Mouse (Mus musculus): ENCODE results near the gene Fam83c. TPM values are rescaled to one million over a fixed set of nuclear protein-coding genes. Genes with fewer than 3 reads are reported as not detected.
A peak's percentile ranks its signal among the peaks of the same experiment; 100 is the strongest.

Fam83c gene
- polyA plus RNA-seq, 1 experiment from 2014 or later: 0.05 TPM

GRCm38 (mm10) chr2:155812637-155813036, 22.0 kb downstream of the Fam83c start:
- no peaks in the 10 kb centered on the region for H3K4me1 ChIP-seq (replicated peaks)
- no peak for ATAC-seq (replicated peaks; ENCODE audit: insufficient number of reproducible peaks, insufficient read depth, low FRiP score, low read depth)
- no peaks in the 10 kb centered on the region for H3K36me3 ChIP-seq
- no peaks in the 10 kb centered on the region for H3K27me3 ChIP-seq
- H3K27ac ChIP-seq: no peak overlapping the region
- H3K4me2 ChIP-seq: no peak overlapping the region
- no peaks in the 10 kb centered on the region for H3K9me3 ChIP-seq (replicated peaks)
- 69% methylated on average over 4 of the region's 4 CpGs for WGBS
- H3K4me3 ChIP-seq: no peak overlapping the region
- H3K9ac ChIP-seq: no peak overlapping the region

DNA sequence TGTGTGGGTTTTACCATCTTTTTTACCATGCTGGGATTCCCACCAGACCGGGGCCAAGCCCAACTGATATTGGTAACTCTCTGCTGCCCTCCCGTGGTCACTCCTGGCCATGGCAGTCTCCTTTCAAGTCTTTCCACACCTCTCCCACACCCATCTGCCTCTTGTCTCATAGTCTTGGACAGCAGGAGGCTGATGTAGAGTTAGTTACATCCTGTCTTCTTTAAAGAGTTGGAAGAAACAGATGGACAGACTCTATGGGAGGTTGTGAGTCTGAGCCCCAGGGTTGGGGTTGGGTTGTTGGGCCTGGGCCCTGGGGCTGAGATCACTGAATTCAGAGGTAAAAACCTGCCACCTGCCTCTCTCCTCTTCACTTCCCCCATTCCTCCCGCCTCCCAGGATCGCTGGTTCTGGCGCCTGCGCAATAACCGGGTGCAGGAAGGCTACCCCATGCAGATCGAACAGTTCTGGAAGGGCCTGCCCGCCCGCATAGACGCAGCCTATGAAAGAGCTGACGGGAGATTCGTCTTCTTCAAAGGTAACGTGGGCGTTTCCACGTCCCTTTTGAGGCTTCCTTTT, 22.7 kb downstream of the Fam83c start:
- H3K9ac ChIP-seq: no peak overlapping the region
- H3K27me3 ChIP-seq: peaks cover 2% of the 10 kb centered on the region; the same call in 1 of the 2 replicates
- ATAC-seq (replicated peaks; ENCODE audit: insufficient number of reproducible peaks, insufficient read depth, low FRiP score, low read depth): no peak
- H3K4me2 ChIP-seq: no peak overlapping the region
- H3K9me3 ChIP-seq (replicated peaks): no peaks in the 10 kb centered on the region
- H3K36me3 ChIP-seq: no peaks in the 10 kb centered on the region
- WGBS: 40% methylated on average over 16 of the region's 16 CpGs
- H3K4me1 ChIP-seq (replicated peaks): no peaks in the 10 kb centered on the region
- no peak overlapping the region for H3K4me3 ChIP-seq
- H3K27ac ChIP-seq: no peak overlapping the region

- Histone ChIP-seq H3K4me2 (no peak overlapping the region), H3K9me3 (replicated peaks) (no peaks in the 10 kb centered on the region), H3K9ac (no peak overlapping the region), H3K36me3 (no peaks in the 10 kb centered on the region), H3K4me3 (no peak overlapping the region), H3K27me3 (peaks cover 2% of the 10 kb centered on the region; the same call in 1 of the 2 replicates), H3K27ac (no peak overlapping the region), H3K4me1 (replicated peaks) (peaks cover 5% of the 10 kb centered on the region)
- ATAC-seq (replicated peaks; ENCODE audit: insufficient number of reproducible peaks, insufficient read depth, low FRiP score, low read depth): no peak
- 63% methylated on average over 4 of the region's 4 CpGs for WGBS
These were observed 25.0 kb downstream of the Fam83c start for GRCm38 (mm10) chr2:155809620-155810019.

GRCm38 (mm10) chr2:155807408-155807807, 27.2 kb downstream of the Fam83c start:
- WGBS: 84% methylated on average over 4 of the region's 4 CpGs
- no peaks in the 10 kb centered on the region for H3K36me3 ChIP-seq
- H3K27me3 ChIP-seq: peaks cover 2% of the 10 kb centered on the region; the same call in 1 of the 2 replicates
- no peaks in the 10 kb centered on the region for H3K9me3 ChIP-seq (replicated peaks)
- no peak for ATAC-seq (replicated peaks; ENCODE audit: insufficient number of reproducible peaks, insufficient read depth, low FRiP score, low read depth)
- peaks cover 5% of the 10 kb centered on the region for H3K4me1 ChIP-seq (replicated peaks)
- no peak overlapping the region for H3K4me3 ChIP-seq
- H3K9ac ChIP-seq: no peak overlapping the region
- no peak overlapping the region for H3K4me2 ChIP-seq
- no peak overlapping the region for H3K27ac ChIP-seq

GRCm38 (mm10) chr2:155806548-155806947, 28.1 kb downstream of the Fam83c start:
- no peak for ATAC-seq (replicated peaks; ENCODE audit: insufficient number of reproducible peaks, insufficient read depth, low FRiP score, low read depth)

GRCm38 (mm10) chr2:155805925-155806255, 28.8 kb downstream of the Fam83c start:
- ATAC-seq (replicated peaks; ENCODE audit: insufficient number of reproducible peaks, insufficient read depth, low FRiP score, low read depth): no peak
- WGBS: 70% methylated on average over 6 of the region's 6 CpGs
- Histone ChIP-seq H3K9ac (no peak overlapping the region), H3K4me2 (no peak overlapping the region), H3K27ac (no peak overlapping the region), H3K4me3 (no peak overlapping the region), H3K4me1 (replicated peaks) (peaks cover 5% of the 10 kb centered on the region), H3K36me3 (no peaks in the 10 kb centered on the region), H3K9me3 (replicated peaks) (no peaks in the 10 kb centered on the region), H3K27me3 (peaks cover 2% of the 10 kb centered on the region; the same call in 1 of the 2 replicates)

More at GRCm38 (mm10) chr2:155806548-155806947, 28.1 kb downstream of the Fam83c start:
- 63% methylated on average over 5 of the region's 5 CpGs for WGBS
- H3K9ac ChIP-seq: no peak overlapping the region
- H3K27me3 ChIP-seq: peaks cover 2% of the 10 kb centered on the region; the same call in 1 of the 2 replicates
- no peak overlapping the region for H3K27ac ChIP-seq
- peaks cover 5% of the 10 kb centered on the region for H3K4me1 ChIP-seq (replicated peaks)
- no peak overlapping the region for H3K4me2 ChIP-seq
- no peak overlapping the region for H3K4me3 ChIP-seq
- no peaks in the 10 kb centered on the region for H3K36me3 ChIP-seq
- H3K9me3 ChIP-seq (replicated peaks): no peaks in the 10 kb centered on the region

DNA sequence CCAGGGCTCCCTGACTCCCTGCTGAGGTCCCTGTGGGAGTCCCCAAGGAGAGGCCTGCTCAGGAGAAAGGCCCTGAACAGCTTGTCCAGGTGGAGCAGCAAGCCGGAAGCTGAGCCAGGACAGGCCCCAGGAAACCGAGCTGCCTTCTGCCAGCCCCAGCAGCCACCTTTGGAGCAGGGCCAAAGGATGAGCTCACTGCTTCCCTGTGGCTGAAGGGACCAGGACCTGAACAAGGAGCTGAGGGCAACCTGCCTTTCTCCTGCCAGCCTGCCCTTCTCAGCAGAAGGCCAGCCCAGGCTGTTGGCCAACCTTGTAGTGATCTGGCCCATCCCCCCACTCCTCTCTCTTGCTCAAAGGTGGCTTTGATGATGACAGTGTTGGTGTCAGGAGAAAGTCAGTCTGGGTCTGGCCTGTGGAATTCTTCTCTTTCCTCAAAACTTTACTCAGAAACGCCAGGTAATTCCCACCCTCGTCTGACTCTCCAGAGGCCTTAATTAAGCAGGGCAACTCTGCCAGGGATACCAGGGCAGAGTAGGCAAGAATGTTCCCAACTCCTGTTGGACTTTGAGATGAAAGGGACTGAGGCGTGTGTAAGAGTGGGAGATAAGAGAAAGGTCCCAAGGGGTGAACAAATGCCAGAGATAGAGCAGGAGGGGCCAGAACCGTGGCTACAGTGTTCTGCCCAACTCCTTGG, 29.3 kb downstream of the Fam83c start:
- H3K4me1 ChIP-seq (replicated peaks): peaks cover 5% of the 10 kb centered on the region
- H3K36me3 ChIP-seq: no peaks in the 10 kb centered on the region
- H3K27ac ChIP-seq: no peak overlapping the region
- H3K9me3 ChIP-seq (replicated peaks): no peaks in the 10 kb centered on the region
- 30% methylated on average over 6 of the region's 6 CpGs for WGBS
- peaks cover 2% of the 10 kb centered on the region; the same call in 1 of the 2 replicates for H3K27me3 ChIP-seq
- H3K9ac ChIP-seq: 0 out of 2 replicates have a peak overlapping the region, but pooled peaks have one; percentile 4
- H3K4me3 ChIP-seq: no peak overlapping the region
- no peak overlapping the region for H3K4me2 ChIP-seq
- no peak for ATAC-seq (replicated peaks; ENCODE audit: insufficient number of reproducible peaks, insufficient read depth, low FRiP score, low read depth)

- Histone ChIP-seq H3K9me3 (replicated peaks) (no peaks in the 10 kb centered on the region), H3K4me2 (no peak overlapping the region), H3K4me1 (replicated peaks) (peaks cover 5% of the 10 kb centered on the region), H3K4me3 (no peak overlapping the region), H3K36me3 (no peaks in the 10 kb centered on the region), H3K27ac (no peak overlapping the region), H3K9ac (no peak overlapping the region), H3K27me3 (peaks cover 2% of the 10 kb centered on the region; the same call in 1 of the 2 replicates)
- 63% methylated on average over 5 of the region's 5 CpGs for WGBS
- ATAC-seq (replicated peaks; ENCODE audit: insufficient number of reproducible peaks, insufficient read depth, low FRiP score, low read depth): no peak
These were observed 30.6 kb downstream of the Fam83c start for GRCm38 (mm10) chr2:155804053-155804452.

DNA sequence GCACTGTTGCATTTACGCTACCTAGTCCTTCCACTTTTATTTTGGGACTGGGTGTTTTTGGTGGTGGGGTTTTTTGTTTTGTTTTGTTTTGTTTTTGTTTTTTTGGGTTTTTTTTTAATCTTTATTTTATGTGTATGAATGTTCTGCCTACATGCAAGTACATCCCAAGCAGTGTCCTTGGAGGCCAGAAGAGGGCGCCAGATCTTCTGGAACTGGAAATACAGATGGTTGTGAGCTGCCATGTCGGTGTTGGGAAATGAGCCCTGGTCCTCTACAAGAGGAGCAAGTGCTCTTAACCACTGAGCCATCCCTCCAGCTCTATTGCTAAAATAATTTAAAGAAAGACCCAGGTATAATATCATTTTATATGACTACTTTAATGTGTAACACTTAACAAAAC, 31.9 kb downstream of the Fam83c start:
- Histone ChIP-seq H3K4me1 (replicated peaks) (peaks cover 5% of the 10 kb centered on the region), H3K4me2 (no peak overlapping the region), H3K27me3 (peaks cover 2% of the 10 kb centered on the region; the same call in 1 of the 2 replicates), H3K36me3 (no peaks in the 10 kb centered on the region), H3K4me3 (no peak overlapping the region), H3K9me3 (replicated peaks) (no peaks in the 10 kb centered on the region), H3K27ac (no peak overlapping the region), H3K9ac (no peak overlapping the region)
- ATAC-seq (replicated peaks; ENCODE audit: insufficient number of reproducible peaks, insufficient read depth, low FRiP score, low read depth): no peak
- 50% methylated on average over 3 of the region's 3 CpGs for WGBS

- no peaks in the 10 kb centered on the region for H3K9me3 ChIP-seq (replicated peaks)
- H3K4me3 ChIP-seq: no peak overlapping the region
- H3K27ac ChIP-seq: no peak overlapping the region
- no peak overlapping the region for H3K4me2 ChIP-seq
- no peak for ATAC-seq (replicated peaks; ENCODE audit: insufficient number of reproducible peaks, insufficient read depth, low FRiP score, low read depth)
- no peaks in the 10 kb centered on the region for H3K27me3 ChIP-seq
- H3K36me3 ChIP-seq: no peaks in the 10 kb centered on the region
- H3K4me1 ChIP-seq (replicated peaks): no peaks in the 10 kb centered on the region
- 52% methylated on average over 3 of the region's 3 CpGs for WGBS
- no peak overlapping the region for H3K9ac ChIP-seq
These were observed 36.0 kb downstream of the Fam83c start for GRCm38 (mm10) chr2:155798613-155799012.

- Histone ChIP-seq H3K27me3 (0 out of 2 replicates have a peak, but pooled peaks cover 11% of the 10 kb centered on the region), H3K4me1 (replicated peaks) (no peaks in the 10 kb centered on the region), H3K27ac (no peak overlapping the region), H3K4me2 (no peak overlapping the region), H3K4me3 (no peak overlapping the region), H3K9me3 (replicated peaks) (no peaks in the 10 kb centered on the region), H3K36me3 (no peaks in the 10 kb centered on the region), H3K9ac (no peak overlapping the region)
- WGBS: 81% methylated on average over 12 of the region's 12 CpGs
- no peak for ATAC-seq (replicated peaks; ENCODE audit: insufficient number of reproducible peaks, insufficient read depth, low FRiP score, low read depth)
These were observed 39.8 kb downstream of the Fam83c start for GRCm38 (mm10) chr2:155794674-155795445.

Measured in heart, embryonic 15.5 days (tissue).